Mouse (Mus musculus) heart, embryonic 14.5 days (tissue): ENCODE results near the gene E4f1. TPM values are rescaled to one million over a fixed set of nuclear protein-coding genes. Genes with fewer than 3 reads are reported as not detected.

Experiments used
- ATAC-seq: fragments of 200-750 bp; cut with Nextera tagmentation; 2 replicates; pipeline ENCODE4 v1.8.0; 2017; ENCODE audit warnings: low read depth, moderate TSS enrichment; ENCODE audit not compliant: insufficient number of reproducible peaks, insufficient read depth, low FRiP score
- H3K27ac ChIP-seq, 2 experiments: fragments of 200-500 bp in 1 of 2; fragments of 300-500 bp in 1 of 2; sonication (generic) in 1 of 2; replicated peaks in 1 of 2; 2 replicates each; pipeline ENCODE4 v1.5.1; 2012 to 2014; ENCODE audit warnings: low read depth in 2 of 2, low read length in 2 of 2, control low read depth in 1 of 2, mild to moderate bottlenecking in 1 of 2, mixed read lengths in 1 of 2; ENCODE audit not compliant: control insufficient read depth in 1 of 2, insufficient read depth in 1 of 2
- H3K27me3 ChIP-seq: fragments of 300-500 bp; sonication (generic); 2 replicates; pipeline ENCODE4 v1.6.1; 2014; ENCODE audit warnings: mild to moderate bottlenecking, low read length, control low read depth; ENCODE audit not compliant: control insufficient read depth, insufficient read depth
- H3K36me3 ChIP-seq: fragments of 300-500 bp; sonication (generic); 2 replicates; pipeline ENCODE4 v1.6.1; 2014; ENCODE audit warnings: mild to moderate bottlenecking, control low read depth, low read length, mixed read lengths; ENCODE audit not compliant: control insufficient read depth, insufficient read depth
- H3K4me1 ChIP-seq, 2 experiments: fragments of 200-500 bp in 1 of 2; fragments of 300-500 bp in 1 of 2; sonication (generic) in 1 of 2; 2 replicates each; pipeline ENCODE4 v1.6.1; 2012 to 2014; ENCODE audit warnings: low read length in 2 of 2, control low read depth in 1 of 2, mixed read lengths in 1 of 2; ENCODE audit not compliant: control insufficient read depth in 2 of 2, insufficient read depth in 2 of 2
- H3K4me2 ChIP-seq: fragments of 300-500 bp; sonication (generic); 2 replicates; pipeline ENCODE4 v1.6.1; 2014; ENCODE audit warnings: mild to moderate bottlenecking, low read length
- H3K4me3 ChIP-seq, 2 experiments: fragments of 200-500 bp in 1 of 2; fragments of 300-500 bp in 1 of 2; sonication (generic) in 1 of 2; 2 replicates each; pipeline ENCODE4 v1.5.1; 2012 to 2014; ENCODE audit warnings: low read length in 2 of 2, mild to moderate bottlenecking in 2 of 2, control low read depth in 1 of 2, low read depth in 1 of 2, moderate library complexity in 1 of 2; ENCODE audit not compliant: control insufficient read depth in 1 of 2, insufficient read depth in 1 of 2
- H3K9ac ChIP-seq: fragments of 300-500 bp; sonication (generic); 2 replicates; pipeline ENCODE4 v1.6.1; 2014; ENCODE audit warnings: mild to moderate bottlenecking, low read length
- H3K9me3 ChIP-seq: fragments of 300-500 bp; sonication (generic); 2 replicates; pipeline ENCODE4 v1.6.1; 2016; ENCODE audit warnings: low read length, control low read depth; ENCODE audit not compliant: control insufficient read depth
- whole genome bisulfite sequencing: fragments of 180-500 bp; shearing (Covaris S2); extraction: QIAGEN DNeasy Blood & Tissue Kit; methylation state at CpG from one replicate; pipeline ENCODE4 v1.1.7; 2014; 5-methylcytosine and 5-hydroxymethylcytosine counted together
- polyA plus RNA-seq: library from polyadenylated mRNA; unstranded; fragments of >200 nt; fragmentation: Nextera tagmentation; extraction: Ambion mirVana; gene quantifications from 2 replicates; pipeline ENCODE4 v1.2.1, GENCODE M21; 2014

The E4f1 gene
- polyA plus RNA-seq, 1 experiment from 2014 or later = 16.0 TPM

DNA sequence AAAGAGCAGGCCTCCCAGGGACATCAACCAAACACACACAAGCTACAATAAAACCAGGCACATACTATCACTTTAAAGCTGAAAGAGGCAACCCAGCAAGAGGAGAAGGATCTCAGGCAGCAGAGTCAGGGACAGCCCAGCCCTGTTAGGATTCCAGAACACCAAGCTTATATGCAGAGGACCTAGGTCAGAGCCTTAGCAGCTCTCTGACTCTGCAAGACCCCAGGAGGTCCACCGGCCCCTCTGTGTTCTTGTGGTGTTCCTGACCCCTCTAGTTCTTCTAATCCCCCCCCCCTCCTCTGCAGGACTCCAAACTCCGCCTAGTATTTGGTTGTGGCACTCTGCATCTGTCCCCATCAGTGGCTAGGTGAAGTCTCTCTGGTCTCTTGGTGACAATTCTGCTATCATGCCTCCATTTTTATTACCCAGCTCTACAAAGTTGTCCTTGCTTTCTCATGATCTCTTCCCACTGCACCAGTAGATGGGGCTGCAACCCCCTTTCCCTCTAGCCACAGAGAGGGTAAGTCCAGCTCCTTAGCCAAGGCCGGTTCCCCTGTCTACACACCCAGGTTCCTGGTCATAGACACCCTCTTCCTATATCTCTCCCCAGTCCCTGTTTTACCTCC, 10.2 kb upstream of the E4f1 start:
- Histone ChIP-seq H3K4me2 (no peak overlapping the region), H3K27me3 (no peaks in the 10 kb centered on the region), H3K36me3 (peaks cover 25% of the 10 kb centered on the region), H3K9me3 (no peaks in the 10 kb centered on the region), H3K27ac (no peak overlapping the region), H3K9ac (no peak overlapping the region), H3K4me3 (no peak overlapping the region), H3K4me1 (peaks cover 7 to 8% of the 10 kb centered on the region in 2 experiments; a peak in 3 of 4 replicates)
- 46% methylated on average over 3 of the region's 3 CpGs for WGBS
- no peak for ATAC-seq

DNA sequence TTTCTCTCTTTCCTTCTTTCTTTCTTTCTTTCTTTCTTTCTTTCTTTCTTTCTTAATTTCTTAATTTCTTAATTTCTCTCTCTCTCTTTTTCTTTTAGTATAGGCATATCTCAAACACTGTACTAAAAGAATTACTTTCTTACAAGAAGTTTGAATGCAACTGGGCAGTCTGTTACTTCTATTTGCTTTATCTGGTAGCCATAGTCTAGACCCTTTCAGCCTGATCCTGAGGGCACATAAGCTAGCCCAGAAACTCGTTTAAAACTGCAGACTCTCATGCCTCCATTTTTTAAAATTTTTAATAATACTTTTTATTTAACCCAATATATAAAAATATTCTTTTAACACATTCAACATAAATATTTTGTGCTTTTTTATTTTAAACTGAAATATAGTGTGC, 9.3 kb upstream of the E4f1 start:
- peak overlapping the region in 1 of 2 experiments; percentile 81; a peak in 2 of 4 replicates for H3K4me3 ChIP-seq
- peak overlapping the region; percentile 56 for H3K9ac ChIP-seq
- WGBS = 20% methylated on average over 1 of the region's 1 CpGs
- no peaks in the 10 kb centered on the region for H3K27me3 ChIP-seq
- peaks cover 5 to 6% of the 10 kb centered on the region in 2 experiments; a peak in 3 of 4 replicates for H3K4me1 ChIP-seq
- no peaks in the 10 kb centered on the region for H3K9me3 ChIP-seq
- no peak overlapping the region for H3K27ac ChIP-seq
- H3K4me2 ChIP-seq = peak overlapping the region; percentile 62
- no peak for ATAC-seq
- peaks cover 34% of the 10 kb centered on the region for H3K36me3 ChIP-seq

DNA sequence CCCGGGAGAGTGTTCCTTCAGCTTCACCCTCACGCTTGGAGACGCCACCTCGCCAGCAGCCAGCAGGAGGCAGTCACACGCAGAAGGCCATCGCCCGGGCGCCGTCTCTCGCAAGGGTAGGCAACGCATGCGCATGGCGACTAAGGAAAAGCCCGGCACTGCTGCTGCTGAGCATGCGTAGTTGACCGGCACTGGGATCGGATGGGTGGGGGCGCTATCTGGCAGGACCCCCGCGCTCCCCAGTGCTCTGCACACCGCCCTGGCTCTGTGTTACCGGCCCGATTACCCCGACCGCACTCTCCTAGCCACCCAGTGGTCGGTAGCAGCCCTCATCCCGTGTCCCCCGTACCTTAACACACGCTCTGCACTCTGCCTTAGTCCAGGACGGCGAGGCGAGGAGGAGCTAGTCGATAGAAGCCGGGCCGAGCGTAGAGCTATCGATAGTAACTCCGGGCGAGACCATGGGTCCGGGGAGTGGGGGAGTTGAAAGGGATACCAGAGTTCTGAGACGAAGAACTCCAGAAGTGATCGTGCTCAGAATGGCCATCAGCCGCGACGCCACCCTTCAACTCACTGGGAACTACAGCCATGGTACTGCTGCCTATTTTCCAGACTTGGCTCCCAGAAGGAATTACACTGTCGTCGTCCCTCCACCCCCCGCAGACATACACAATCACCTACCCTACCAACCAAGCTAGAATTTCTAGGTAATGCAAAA, 8.7 kb upstream of the E4f1 start, which contains the start of gene Mlst8:
Gene Mlst8, minus strand, starts transcription at position 416 of the 718 bp plus-strand sequence.
- under 1% methylated on average over 46 of the region's 48 CpGs for WGBS
- H3K9ac ChIP-seq = peak within 1 kb of the TSS; percentile 88
- H3K9me3 ChIP-seq = no peaks in the 10 kb centered on the region
- peak within 1 kb of the TSS; percentile 93 to 98 for H3K27ac ChIP-seq
- peak within 1 kb of the TSS; percentile 62 for H3K4me2 ChIP-seq
- peaks cover 7 to 8% of the 10 kb centered on the region in 2 experiments; a peak in 3 of 4 replicates for H3K4me1 ChIP-seq
- no peaks in the 10 kb centered on the region for H3K27me3 ChIP-seq
- peak within 1 kb of the TSS; percentile 62 to 81 for H3K4me3 ChIP-seq
- H3K36me3 ChIP-seq = peaks cover 39% of the 10 kb centered on the region
- peak; percentile 89 for ATAC-seq

DNA sequence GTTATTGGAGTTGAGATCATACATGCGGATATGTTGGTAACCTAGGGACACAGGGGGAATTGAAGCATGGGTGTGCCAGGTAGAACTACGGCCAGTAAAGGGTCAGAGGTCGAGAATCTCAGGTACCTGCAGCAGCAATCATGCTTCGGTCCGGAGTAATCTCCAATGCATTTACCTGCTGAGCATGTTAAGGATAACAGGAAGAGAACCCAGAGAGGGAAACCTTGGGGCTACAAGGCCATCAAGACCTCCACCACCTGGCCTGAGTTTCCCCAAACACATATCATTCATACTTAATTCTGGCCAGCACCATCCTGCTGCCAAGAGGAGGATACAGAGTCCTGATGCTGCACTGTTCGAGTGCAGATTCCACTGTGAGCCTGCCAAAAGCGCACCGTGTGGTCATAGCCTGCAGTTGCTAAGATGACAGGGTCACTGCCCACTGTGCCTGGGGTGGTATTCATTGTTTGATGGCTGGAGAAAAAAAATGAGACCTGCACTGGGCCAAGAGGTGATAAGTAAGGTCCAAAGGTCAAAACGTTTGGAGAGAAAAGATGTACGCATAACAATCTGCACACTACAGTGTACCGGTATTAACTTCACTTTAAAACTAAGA, 8.0 kb upstream of the E4f1 start:
- Histone ChIP-seq H3K9ac (peak overlapping the region; percentile 88), H3K4me1 (peaks cover 9 to 11% of the 10 kb centered on the region in 2 experiments; a peak in 3 of 4 replicates), H3K4me2 (peak overlapping the region; percentile 62), H3K4me3 (peak overlapping the region; percentile 62 to 81), H3K27me3 (no peaks in the 10 kb centered on the region), H3K36me3 (peaks cover 46% of the 10 kb centered on the region), H3K27ac (no peak overlapping the region), H3K9me3 (no peaks in the 10 kb centered on the region)
- no peak for ATAC-seq
- 49% methylated on average over 11 of the region's 11 CpGs for WGBS

DNA sequence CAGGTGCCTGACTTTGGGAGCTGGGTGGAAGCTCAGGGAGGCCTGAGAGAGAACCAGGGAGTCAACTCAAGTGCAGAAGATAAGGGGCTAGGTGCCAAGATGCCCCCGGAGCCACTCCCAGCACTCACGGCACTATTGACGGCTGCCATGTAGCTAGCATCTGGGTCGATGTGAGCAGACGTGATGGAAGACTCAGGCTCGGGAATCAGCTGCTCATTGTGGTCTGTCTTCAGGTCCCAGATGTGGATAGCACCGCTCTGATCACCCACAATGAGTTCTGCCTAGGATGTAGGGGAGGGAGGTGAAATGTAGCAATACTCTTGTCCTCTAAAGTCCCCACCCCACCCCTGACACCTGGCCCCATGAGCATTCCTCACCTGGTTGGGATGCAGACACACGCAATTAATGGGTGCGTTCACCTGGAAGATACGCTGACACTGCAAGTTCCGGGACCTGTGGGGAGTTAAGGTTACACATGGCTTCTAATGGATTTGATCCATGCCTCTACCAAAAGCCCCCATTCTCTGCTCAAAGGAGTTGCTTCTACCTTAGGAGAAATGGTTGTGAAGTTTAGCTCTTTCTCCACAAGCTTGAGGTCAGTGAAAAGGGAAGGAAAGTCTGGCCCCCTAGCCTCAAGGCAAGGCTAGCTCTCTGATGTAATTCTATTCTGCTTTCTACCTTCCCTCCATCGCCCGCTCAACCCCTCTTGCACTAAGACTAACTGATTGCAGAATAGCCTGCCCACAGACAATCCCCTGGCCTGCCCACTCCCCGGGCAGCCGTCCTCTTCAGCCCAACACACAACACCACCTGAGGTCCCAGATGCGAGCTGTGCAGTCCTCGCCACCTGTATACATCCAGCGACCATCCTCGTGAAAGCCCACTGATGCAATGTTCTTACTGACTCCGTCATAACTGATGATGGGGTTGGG, 7.2 kb upstream of the E4f1 start:
- H3K27me3 ChIP-seq = no peaks in the 10 kb centered on the region
- ATAC-seq = no peak
- no peaks in the 10 kb centered on the region for H3K9me3 ChIP-seq
- peak overlapping the region; percentile 62; the same call in 1 of the 2 replicates for H3K4me2 ChIP-seq
- H3K27ac ChIP-seq = no peak overlapping the region
- WGBS = 91% methylated on average over 20 of the region's 20 CpGs
- peaks cover 15 to 19% of the 10 kb centered on the region in 2 experiments for H3K4me1 ChIP-seq
- H3K36me3 ChIP-seq = peaks cover 54% of the 10 kb centered on the region
- H3K9ac ChIP-seq = peak overlapping the region; percentile 88; the same call in 1 of the 2 replicates
- no peak overlapping the region for H3K4me3 ChIP-seq

DNA sequence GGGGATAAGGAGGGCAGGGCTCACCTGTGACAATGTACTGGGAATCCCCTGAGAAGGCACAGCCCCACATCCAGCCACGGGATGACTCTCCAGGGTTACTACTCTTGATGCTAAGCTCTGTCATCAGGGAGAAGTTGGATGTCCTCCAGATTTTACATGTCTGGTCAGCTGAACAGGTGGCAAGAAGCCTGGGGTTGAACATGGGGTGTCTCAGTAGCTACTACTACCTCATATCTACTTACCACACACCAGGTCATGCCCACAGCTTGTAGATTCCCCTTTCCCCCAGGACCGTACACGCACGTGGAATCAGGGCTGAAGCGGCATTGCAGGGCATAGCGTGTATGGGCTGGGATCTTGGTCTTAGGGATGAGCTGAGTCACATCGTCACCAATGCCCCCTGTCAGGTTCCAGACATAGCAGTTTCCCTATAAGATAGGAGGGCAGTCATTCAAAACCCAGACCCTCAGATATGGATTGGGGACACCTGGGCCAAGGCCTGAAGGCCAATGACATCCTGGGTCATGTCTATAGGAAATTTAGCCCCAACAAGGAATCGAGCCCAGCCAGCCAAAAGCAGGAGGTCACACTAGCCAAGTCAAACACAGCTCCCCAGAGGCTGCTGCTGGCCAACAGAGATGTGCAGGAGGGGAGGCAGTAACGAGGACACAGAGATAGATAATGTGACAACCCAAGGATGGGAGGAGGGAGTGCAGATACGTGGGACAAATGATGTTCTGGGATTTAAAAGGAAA, 6.1 kb upstream of the E4f1 start:
- H3K36me3 ChIP-seq = peaks cover 56% of the 10 kb centered on the region
- 87% methylated on average over 10 of the region's 10 CpGs for WGBS

More for the DNA sequence above, 6.1 kb upstream of the E4f1 start:
- ATAC-seq = no peak
- Histone ChIP-seq H3K4me2 (no peak overlapping the region), H3K27ac (no peak overlapping the region), H3K4me1 (peaks cover 22 to 28% of the 10 kb centered on the region in 2 experiments), H3K27me3 (no peaks in the 10 kb centered on the region), H3K4me3 (no peak overlapping the region), H3K9ac (no peak overlapping the region), H3K9me3 (no peaks in the 10 kb centered on the region)
